Mouse (Mus musculus) liver, embryonic 11.5 days (tissue): ENCODE data around the gene Mrpl11. TPM values are rescaled to one million over a fixed set of nuclear protein-coding genes. Genes with fewer than 3 reads are reported as not detected.
"Not testable (repeated sequence)": the region's sequence is repeated elsewhere in the genome, so short reads cannot be mapped to it uniquely, and the experiment has no call there.

ENCODE experiments used
- ATAC-seq: fragments of 200-750 bp; cut with Nextera tagmentation; replicated peaks from 2 replicates; pipeline ENCODE4 v1.8.0; 2017; ENCODE audit warnings: moderate number of reproducible peaks, mild to moderate bottlenecking, moderate TSS enrichment, moderate library complexity; ENCODE audit not compliant: low FRiP score
- DNase-seq: peaks from one replicate; pipeline ENCODE4 v3.0.0-alpha.2; 2017; ENCODE audit warnings: low spot score
- H3K27ac ChIP-seq: fragments of 300-500 bp; sonication (generic); 2 replicates; pipeline ENCODE4 v1.5.1; 2014; ENCODE audit warnings: mild to moderate bottlenecking, low read depth, low read length, control low read depth
- H3K27me3 ChIP-seq: fragments of 300-500 bp; sonication (generic); replicated peaks from 2 replicates; pipeline ENCODE4 v1.6.1; 2014; ENCODE audit warnings: low read length, mixed read lengths; ENCODE audit not compliant: control insufficient read depth, insufficient read depth
- H3K36me3 ChIP-seq: fragments of 300-500 bp; sonication (generic); 2 replicates; pipeline ENCODE4 v1.6.1; 2014; ENCODE audit warnings: mild to moderate bottlenecking, low read length, moderate library complexity, mixed read lengths; ENCODE audit not compliant: control insufficient read depth, insufficient read depth
- H3K4me1 ChIP-seq: fragments of 300-500 bp; sonication (generic); replicated peaks from 2 replicates; pipeline ENCODE4 v1.6.1; 2014; ENCODE audit warnings: low read length, mixed read lengths; ENCODE audit not compliant: control insufficient read depth, insufficient read depth
- H3K4me2 ChIP-seq: fragments of 300-500 bp; sonication (generic); 2 replicates; pipeline ENCODE4 v1.6.1; 2014; ENCODE audit warnings: mild to moderate bottlenecking, control low read depth, moderate library complexity
- H3K4me3 ChIP-seq: fragments of 300-500 bp; sonication (generic); 2 replicates; pipeline ENCODE4 v1.5.1; 2014; ENCODE audit warnings: low read depth, low read length, control low read depth
- H3K9ac ChIP-seq: fragments of 300-500 bp; sonication (generic); 2 replicates; pipeline ENCODE4 v1.6.1; 2014; ENCODE audit warnings: low read depth, low read length, control low read depth
- H3K9me3 ChIP-seq: fragments of 300-500 bp; sonication (generic); 2 replicates; pipeline ENCODE4 v1.6.1; 2016; ENCODE audit warnings: low read length, inconsistent platforms, mixed read lengths; ENCODE audit not compliant: control insufficient read depth
- WGBS: fragments of 180-500 bp; shearing (Covaris S2); extraction: QIAGEN DNeasy Blood & Tissue Kit; methylation state at CpG from one replicate; pipeline ENCODE4 v1.1.7; 2014; 5-methylcytosine and 5-hydroxymethylcytosine counted together
- polyA plus RNA-seq: library from polyadenylated mRNA; unstranded; fragments of >200 nt; fragmentation: Nextera tagmentation; extraction: Ambion mirVana; gene quantifications from 2 replicates; pipeline ENCODE4 v1.2.1, GENCODE M21; 2014

Gene Mrpl11
- polyA plus RNA-seq, 1 experiment from 2014 or later: 139 TPM

- Histone ChIP-seq H3K9ac (no peak overlapping the region), H3K36me3 (no peaks in the 10 kb centered on the region), H3K9me3 (no peaks in the 10 kb centered on the region), H3K4me3 (no peak overlapping the region), H3K27ac (no peak overlapping the region), H3K27me3 (peaks cover 25% of the 10 kb centered on the region), H3K4me2 (no peak overlapping the region), H3K4me1 (peaks cover 5% of the 10 kb centered on the region; the same call in 1 of the 2 replicates)
- 87% methylated on average over 17 of the region's 17 CpGs for WGBS
- no peak for ATAC-seq
- DNase-seq: no peak
These were observed 24.3 kb upstream of the Mrpl11 start for GRCm38 (mm10) chr19:4937444-4938310.

- H3K9ac ChIP-seq: peak within 1 kb of the TSS; percentile 23; the same call in 1 of the 2 replicates
These were observed 19.2 kb upstream of the Mrpl11 start, which contains the start of gene Peli3 for GRCm38 (mm10) chr19:4942551-4943252. Gene Peli3, minus strand, starts transcription at chr19:4943127.

GRCm38 (mm10) chr19:4943253-4943588 lies 18.7 kb upstream of the Mrpl11 start:
- Histone ChIP-seq H3K4me1 (peaks cover 8% of the 10 kb centered on the region; the same call in 1 of the 2 replicates), H3K9ac (no peak overlapping the region), H3K27me3 (peaks cover 36% of the 10 kb centered on the region), H3K4me3 (peak overlapping the region; percentile 53), H3K36me3 (no peaks in the 10 kb centered on the region), H3K27ac (no peak overlapping the region), H3K9me3 (no peaks in the 10 kb centered on the region), H3K4me2 (peak overlapping the region; percentile 77)
- 12% methylated on average over 13 of the region's 13 CpGs for WGBS
- DNase-seq: no peak
- ATAC-seq: 0 out of 2 replicates have a peak, but pooled peaks have one; percentile 5

More at GRCm38 (mm10) chr19:4942551-4943252, 19.2 kb upstream of the Mrpl11 start, which contains the start of gene Peli3:
- peak within 1 kb of the TSS; percentile 53 for H3K4me3 ChIP-seq
- no peaks in the 10 kb centered on the region for H3K36me3 ChIP-seq
- H3K9me3 ChIP-seq: no peaks in the 10 kb centered on the region
- no peak within 1 kb of the TSS for H3K27ac ChIP-seq
- under 1% methylated on average over 55 of the region's 55 CpGs for WGBS
- H3K27me3 ChIP-seq: peaks cover 36% of the 10 kb centered on the region
- H3K4me2 ChIP-seq: peak within 1 kb of the TSS; percentile 77
- H3K4me1 ChIP-seq: peaks cover 8% of the 10 kb centered on the region; the same call in 1 of the 2 replicates
- ATAC-seq (peak; percentile 93), DNase-seq (peak; percentile 81)

- no peak for ATAC-seq
- Histone ChIP-seq H3K4me3 (no peak overlapping the region), H3K4me1 (peaks cover 8% of the 10 kb centered on the region; the same call in 1 of the 2 replicates), H3K4me2 (no peak overlapping the region), H3K36me3 (no peaks in the 10 kb centered on the region), H3K27ac (no peak overlapping the region), H3K9ac (no peak overlapping the region), H3K27me3 (peaks cover 27% of the 10 kb centered on the region), H3K9me3 (no peaks in the 10 kb centered on the region)
- no peak for DNase-seq
- 48% methylated on average over 6 of the region's 6 CpGs for WGBS
These were observed 16.4 kb upstream of the Mrpl11 start for GRCm38 (mm10) chr19:4945540-4945939.

GRCm38 (mm10) chr19:4948641-4949040 lies 13.3 kb upstream of the Mrpl11 start:
- not testable (repeated sequence) for H3K4me2 ChIP-seq, H3K36me3 ChIP-seq, H3K4me1 ChIP-seq, H3K27me3 ChIP-seq, H3K4me3 ChIP-seq, H3K9ac ChIP-seq, H3K27ac ChIP-seq, H3K9me3 ChIP-seq, ATAC-seq, DNase-seq
- 83% methylated on average over 9 of the region's 9 CpGs for WGBS

GRCm38 (mm10) chr19:4968236-4968635 lies 6.3 kb downstream of the Mrpl11 start:
- DNase-seq (no peak), ATAC-seq (no peak)
- H3K36me3 ChIP-seq: peaks cover 15% of the 10 kb centered on the region
- no peaks in the 10 kb centered on the region for H3K27me3 ChIP-seq
- H3K4me1 ChIP-seq: no peaks in the 10 kb centered on the region
- no peak overlapping the region for H3K9ac ChIP-seq
- 90% methylated on average over 2 of the region's 2 CpGs for WGBS
- no peaks in the 10 kb centered on the region for H3K9me3 ChIP-seq
- no peak overlapping the region for H3K4me3 ChIP-seq
- H3K27ac ChIP-seq: no peak overlapping the region
- H3K4me2 ChIP-seq: no peak overlapping the region

- Histone ChIP-seq H3K4me1 (no peaks in the 10 kb centered on the region), H3K4me2 (no peak overlapping the region), H3K27ac (no peak overlapping the region), H3K27me3 (peaks cover 48% of the 10 kb centered on the region), H3K4me3 (no peak overlapping the region), H3K36me3 (no peaks in the 10 kb centered on the region), H3K9me3 (no peaks in the 10 kb centered on the region), H3K9ac (no peak overlapping the region)
- no peak for DNase-seq
- no peak for ATAC-seq
These were observed 19.8 kb downstream of the Mrpl11 start for GRCm38 (mm10) chr19:4981767-4982166.

GRCm38 (mm10) chr19:4989013-4989412 lies 27.1 kb downstream of the Mrpl11 start:
- peaks cover 64% of the 10 kb centered on the region for H3K27me3 ChIP-seq
- ATAC-seq: no peak; the same call in 1 of the 2 replicates
- 4% methylated on average over 13 of the region's 13 CpGs for WGBS

More at GRCm38 (mm10) chr19:4989013-4989412, 27.1 kb downstream of the Mrpl11 start:
- Histone ChIP-seq H3K9ac (no peak overlapping the region), H3K4me3 (no peak overlapping the region), H3K4me1 (no peaks in the 10 kb centered on the region), H3K27ac (no peak overlapping the region), H3K9me3 (no peaks in the 10 kb centered on the region), H3K4me2 (no peak overlapping the region), H3K36me3 (no peaks in the 10 kb centered on the region)
- peak; percentile 91 for DNase-seq
